Mouse (Mus musculus) kidney, adult 18-20 months (tissue): ENCODE results near the gene Cxcl14.

Experiments
- DNase-seq: peaks from one replicate; pipeline ENCODE4 v3.0.0; 2021

Cxcl14 gene

GRCm38 (mm10) chr13:56295943-56296658 lies at the start of gene Cxcl14:
Gene Cxcl14 (minus strand): TSS chr13:56296551.
- peak; percentile 14 for DNase-seq

- no peak for DNase-seq
Observed at GRCm38 (mm10) chr13:56344355-56344754, 48.0 kb upstream of the Cxcl14 start.

- DNase-seq: no peak
Observed at GRCm38 (mm10) chr13:56342491-56342890, 46.1 kb upstream of the Cxcl14 start.

- DNase-seq: no peak
Observed at GRCm38 (mm10) chr13:56340513-56340912, 44.2 kb upstream of the Cxcl14 start.

- no peak for DNase-seq
Observed at GRCm38 (mm10) chr13:56339816-56340215, 43.5 kb upstream of the Cxcl14 start.

- no peak for DNase-seq
Observed at GRCm38 (mm10) chr13:56336982-56337381, 40.6 kb upstream of the Cxcl14 start.

GRCm38 (mm10) chr13:56334802-56335690 lies 38.7 kb upstream of the Cxcl14 start:
- no peak for DNase-seq

GRCm38 (mm10) chr13:56334236-56334635 lies 37.9 kb upstream of the Cxcl14 start:
- DNase-seq: no peak

GRCm38 (mm10) chr13:56332356-56332755 lies 36.0 kb upstream of the Cxcl14 start:
- no peak for DNase-seq

GRCm38 (mm10) chr13:56330603-56331455 lies 34.5 kb upstream of the Cxcl14 start:
- DNase-seq: no peak

GRCm38 (mm10) chr13:56329769-56330168 lies 33.4 kb upstream of the Cxcl14 start:
- no peak for DNase-seq

- DNase-seq: no peak
Observed at GRCm38 (mm10) chr13:56329165-56329564, 32.8 kb upstream of the Cxcl14 start.

- DNase-seq: no peak
Observed at GRCm38 (mm10) chr13:56327779-56328178, 31.4 kb upstream of the Cxcl14 start.

GRCm38 (mm10) chr13:56321635-56322034 lies 25.3 kb upstream of the Cxcl14 start:
- no peak for DNase-seq

GRCm38 (mm10) chr13:56316930-56317329 lies 20.6 kb upstream of the Cxcl14 start:
- DNase-seq: no peak

- no peak for DNase-seq
Observed at GRCm38 (mm10) chr13:56315201-56315600, 18.9 kb upstream of the Cxcl14 start.

- no peak for DNase-seq
Observed at GRCm38 (mm10) chr13:56305058-56305457, 8.7 kb upstream of the Cxcl14 start.

- no peak for DNase-seq
Observed at GRCm38 (mm10) chr13:56304453-56304852, 8.1 kb upstream of the Cxcl14 start.

GRCm38 (mm10) chr13:56299336-56299735 lies 3.0 kb upstream of the Cxcl14 start:
- DNase-seq: no peak

- no peak for DNase-seq
Observed at GRCm38 (mm10) chr13:56296659-56297020, 289 bp upstream of the Cxcl14 start.

- DNase-seq: peak; percentile 5
Observed at GRCm38 (mm10) chr13:56295586-56295942, 787 bp downstream of the Cxcl14 start.

GRCm38 (mm10) chr13:56294908-56295307 lies 1.4 kb downstream of the Cxcl14 start:
- DNase-seq: no peak

- no peak for DNase-seq
Observed at GRCm38 (mm10) chr13:56289998-56290397, 6.4 kb downstream of the Cxcl14 start.
